Mouse (Mus musculus) A20 (cell line): Measurements from ENCODE around the gene Gstm1.

ENCODE experiments used
- DNase-seq: peaks from one replicate; pipeline ENCODE4 v3.0.0-alpha.2; 2011; ENCODE audit warnings: low read depth, low spot score

Gene Gstm1

DNA sequence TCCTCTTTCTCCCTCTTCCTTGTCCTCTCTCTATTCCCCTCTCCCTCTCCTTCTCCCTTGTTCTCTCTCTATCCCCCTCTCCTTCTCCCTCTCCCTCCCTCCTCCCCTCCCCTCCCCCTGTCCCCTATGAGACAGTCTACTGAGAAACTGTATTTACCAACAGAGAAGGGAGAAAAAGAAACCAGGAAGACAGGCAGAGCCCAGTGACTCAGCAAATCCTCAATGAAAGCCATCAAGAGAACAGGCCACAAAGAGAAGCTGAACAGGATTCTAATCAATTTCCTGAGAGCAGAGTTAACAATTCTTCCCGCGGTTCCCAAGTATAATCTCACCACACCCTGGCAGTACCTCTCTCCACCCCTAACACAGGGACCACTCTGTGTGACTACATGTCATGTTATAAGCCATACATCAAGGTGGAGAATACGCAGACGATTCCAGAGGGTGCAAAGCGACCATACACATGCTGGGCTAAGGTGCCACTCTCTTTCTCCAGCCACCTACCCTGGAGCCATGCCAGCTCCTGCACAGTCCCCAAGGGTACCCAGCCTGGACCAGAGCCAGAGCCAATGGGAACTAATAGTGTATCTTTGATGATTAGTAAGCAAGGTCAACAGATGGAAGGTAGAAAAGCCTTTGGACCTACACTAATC is 53.0 kb downstream of the Gstm1 start:
- DNase-seq, result peak; percentile 18

DNA sequence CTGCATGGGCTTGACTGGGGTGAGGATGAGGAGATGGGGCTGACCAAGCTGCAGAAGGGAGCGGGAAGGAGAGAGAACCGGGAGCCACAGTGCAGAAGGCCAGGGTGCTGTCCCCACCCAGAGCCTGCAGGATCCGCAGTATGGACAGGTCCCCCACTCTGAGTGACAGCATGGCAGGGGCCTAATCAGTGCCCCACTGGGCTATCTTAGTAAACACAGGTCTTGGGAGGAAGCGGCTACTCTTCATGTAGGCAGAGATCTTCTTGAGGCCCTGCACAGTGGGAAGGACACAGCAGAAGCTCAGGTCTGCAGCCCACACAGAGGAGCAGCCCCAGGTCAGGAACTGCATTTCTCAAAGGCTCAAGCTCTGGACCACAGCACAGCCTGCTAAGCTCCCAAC is 53.7 kb downstream of the Gstm1 start:
- no peak for DNase-seq
